Mouse (Mus musculus): ENCODE results near the gene Camta2.

- TF ChIP-seq CTCF (conservative IDR thresholded peaks at IDR 0.05; ENCODE audit: low read length) (no peak), NANOG (IDR thresholded peaks at IDR 0.05; ENCODE audit: borderline replicate concordance, low read length) (no peak)
Observed at GRCm38 (mm10) chr11:70713222-70713621, 25.3 kb upstream of the Camta2 start.

Data from E14TG2a.4 (cell line).